Mouse (Mus musculus): ENCODE measurements at regions not wholly inside any gene's neighbourhood (a gene's known extent, or its start where the extent isn't known, plus 50 kb on each side); places are given as distances from the start of the nearest gene placed in this dataset.
"Not testable (repeated sequence)": the region's sequence is repeated elsewhere in the genome, so short reads cannot be mapped to it uniquely, and the experiment has no call there.

GRCm38 (mm10) chr16:56323828-56324227, 119.7 kb downstream of the Impg2 start:
- peak; percentile 71; the same call in 1 of the 2 replicates for ATAC-seq (ENCODE audit: low FRiP score)
- DNase-seq (ENCODE audit: low spot score): peak; percentile 11
- H3K4me2 ChIP-seq (replicated peaks; ENCODE audit: low read depth, low read length); H3K36me3 ChIP-seq (ENCODE audit: control insufficient read depth, insufficient read depth, low read length); H3K27me3 ChIP-seq (ENCODE audit: control insufficient read depth, insufficient read depth, low read length); H3K9ac ChIP-seq (ENCODE audit: low read depth, low read length); H3K4me1 ChIP-seq (replicated peaks; ENCODE audit: control insufficient read depth, insufficient read depth, low read length); H3K9me3 ChIP-seq (ENCODE audit: control insufficient read depth, low read length); H3K4me3 ChIP-seq (ENCODE audit: low read depth, low read length): not testable (repeated sequence)
- WGBS: 39% methylated on average over 3 of the region's 3 CpGs
- 0 out of 2 replicates have a peak overlapping the region, but pooled peaks have one; percentile 10 for H3K27ac ChIP-seq (ENCODE audit: low read depth, low read length)

GRCm38 (mm10) chr16:56349415-56349814, 128.3 kb upstream of the Abi3bp start:
- H3K9ac ChIP-seq (ENCODE audit: low read depth, low read length): no peak overlapping the region
- no peaks in the 10 kb centered on the region for H3K9me3 ChIP-seq (ENCODE audit: control insufficient read depth, low read length)
- H3K27me3 ChIP-seq (ENCODE audit: control insufficient read depth, insufficient read depth, low read length): no peaks in the 10 kb centered on the region
- no peak overlapping the region for H3K4me2 ChIP-seq (replicated peaks; ENCODE audit: low read depth, low read length)
- no peak overlapping the region for H3K4me3 ChIP-seq (ENCODE audit: low read depth, low read length)
- H3K27ac ChIP-seq (ENCODE audit: low read depth, low read length): no peak overlapping the region
- no peaks in the 10 kb centered on the region for H3K36me3 ChIP-seq (ENCODE audit: control insufficient read depth, insufficient read depth, low read length)
- ATAC-seq (ENCODE audit: low FRiP score) (no peak), DNase-seq (ENCODE audit: low spot score) (no peak)
- H3K4me1 ChIP-seq (replicated peaks; ENCODE audit: control insufficient read depth, insufficient read depth, low read length): no peaks in the 10 kb centered on the region

GRCm38 (mm10) chr16:56352888-56353287, 124.8 kb upstream of the Abi3bp start:
- no peak for DNase-seq (ENCODE audit: low spot score)
- no peaks in the 10 kb centered on the region for H3K9me3 ChIP-seq (ENCODE audit: control insufficient read depth, low read length)
- no peak overlapping the region for H3K27ac ChIP-seq (ENCODE audit: low read depth, low read length)
- no peaks in the 10 kb centered on the region for H3K27me3 ChIP-seq (ENCODE audit: control insufficient read depth, insufficient read depth, low read length)
- H3K36me3 ChIP-seq (ENCODE audit: control insufficient read depth, insufficient read depth, low read length): no peaks in the 10 kb centered on the region
- H3K4me3 ChIP-seq (ENCODE audit: low read depth, low read length): no peak overlapping the region
- H3K4me1 ChIP-seq (replicated peaks; ENCODE audit: control insufficient read depth, insufficient read depth, low read length): no peaks in the 10 kb centered on the region
- no peak overlapping the region for H3K9ac ChIP-seq (ENCODE audit: low read depth, low read length)
- WGBS: 66% methylated on average over 3 of the region's 3 CpGs
- no peak for ATAC-seq (ENCODE audit: low FRiP score)
- H3K4me2 ChIP-seq (replicated peaks; ENCODE audit: low read depth, low read length): no peak overlapping the region

GRCm38 (mm10) chr16:56359101-56359500, 118.6 kb upstream of the Abi3bp start:
- ATAC-seq (ENCODE audit: low FRiP score) (no peak), DNase-seq (ENCODE audit: low spot score) (no peak)
- no peaks in the 10 kb centered on the region for H3K4me1 ChIP-seq (replicated peaks; ENCODE audit: control insufficient read depth, insufficient read depth, low read length)
- no peak overlapping the region for H3K27ac ChIP-seq (ENCODE audit: low read depth, low read length)
- no peaks in the 10 kb centered on the region for H3K36me3 ChIP-seq (ENCODE audit: control insufficient read depth, insufficient read depth, low read length)
- H3K4me3 ChIP-seq (ENCODE audit: low read depth, low read length): no peak overlapping the region
- no peaks in the 10 kb centered on the region for H3K27me3 ChIP-seq (ENCODE audit: control insufficient read depth, insufficient read depth, low read length)
- H3K9me3 ChIP-seq (ENCODE audit: control insufficient read depth, low read length): no peaks in the 10 kb centered on the region
- no peak overlapping the region for H3K9ac ChIP-seq (ENCODE audit: low read depth, low read length)
- no peak overlapping the region for H3K4me2 ChIP-seq (replicated peaks; ENCODE audit: low read depth, low read length)
- WGBS: 94% methylated on average over 2 of the region's 2 CpGs

GRCm38 (mm10) chr16:56360992-56361391, 116.7 kb upstream of the Abi3bp start:
- H3K4me1 ChIP-seq (replicated peaks; ENCODE audit: control insufficient read depth, insufficient read depth, low read length): no peaks in the 10 kb centered on the region
- WGBS: 52% methylated on average over 1 of the region's 1 CpGs
- H3K9me3 ChIP-seq (ENCODE audit: control insufficient read depth, low read length): no peaks in the 10 kb centered on the region
- H3K4me3 ChIP-seq (ENCODE audit: low read depth, low read length): no peak overlapping the region
- no peaks in the 10 kb centered on the region for H3K27me3 ChIP-seq (ENCODE audit: control insufficient read depth, insufficient read depth, low read length)
- no peak for ATAC-seq (ENCODE audit: low FRiP score)
- H3K27ac ChIP-seq (ENCODE audit: low read depth, low read length): no peak overlapping the region
- no peak overlapping the region for H3K9ac ChIP-seq (ENCODE audit: low read depth, low read length)
- no peak for DNase-seq (ENCODE audit: low spot score)
- H3K4me2 ChIP-seq (replicated peaks; ENCODE audit: low read depth, low read length): no peak overlapping the region
- H3K36me3 ChIP-seq (ENCODE audit: control insufficient read depth, insufficient read depth, low read length): no peaks in the 10 kb centered on the region

GRCm38 (mm10) chr16:56378356-56378755, 99.3 kb upstream of the Abi3bp start:
- Histone ChIP-seq H3K27me3 (ENCODE audit: control insufficient read depth, insufficient read depth, low read length) (no peaks in the 10 kb centered on the region), H3K9ac (ENCODE audit: low read depth, low read length) (no peak overlapping the region), H3K4me1 (replicated peaks; ENCODE audit: control insufficient read depth, insufficient read depth, low read length) (no peaks in the 10 kb centered on the region), H3K9me3 (ENCODE audit: control insufficient read depth, low read length) (no peaks in the 10 kb centered on the region), H3K36me3 (ENCODE audit: control insufficient read depth, insufficient read depth, low read length) (no peaks in the 10 kb centered on the region), H3K4me3 (ENCODE audit: low read depth, low read length) (no peak overlapping the region), H3K4me2 (replicated peaks; ENCODE audit: low read depth, low read length) (no peak overlapping the region), H3K27ac (ENCODE audit: low read depth, low read length) (no peak overlapping the region)
- DNase-seq (ENCODE audit: low spot score): no peak
- no peak for ATAC-seq (ENCODE audit: low FRiP score)
- 81% methylated on average over 2 of the region's 2 CpGs for WGBS

- H3K9me3 ChIP-seq (ENCODE audit: control insufficient read depth, low read length): no peaks in the 10 kb centered on the region
- H3K4me3 ChIP-seq (ENCODE audit: low read depth, low read length): no peak overlapping the region
- H3K4me2 ChIP-seq (replicated peaks; ENCODE audit: low read depth, low read length): no peak overlapping the region
- no peaks in the 10 kb centered on the region for H3K27me3 ChIP-seq (ENCODE audit: control insufficient read depth, insufficient read depth, low read length)
- no peak overlapping the region for H3K27ac ChIP-seq (ENCODE audit: low read depth, low read length)
- no peaks in the 10 kb centered on the region for H3K36me3 ChIP-seq (ENCODE audit: control insufficient read depth, insufficient read depth, low read length)
- no peak for ATAC-seq (ENCODE audit: low FRiP score)
- no peaks in the 10 kb centered on the region for H3K4me1 ChIP-seq (replicated peaks; ENCODE audit: control insufficient read depth, insufficient read depth, low read length)
- H3K9ac ChIP-seq (ENCODE audit: low read depth, low read length): no peak overlapping the region
- no peak for DNase-seq (ENCODE audit: low spot score)
- 82% methylated on average over 4 of the region's 4 CpGs for WGBS
Observed at GRCm38 (mm10) chr16:56380680-56381079, 97.0 kb upstream of the Abi3bp start.

GRCm38 (mm10) chr16:56386539-56386938, 91.1 kb upstream of the Abi3bp start:
- H3K4me2 ChIP-seq (replicated peaks; ENCODE audit: low read depth, low read length): no peak overlapping the region
- ATAC-seq (ENCODE audit: low FRiP score) (no peak), DNase-seq (ENCODE audit: low spot score) (no peak)
- no peak overlapping the region for H3K4me3 ChIP-seq (ENCODE audit: low read depth, low read length)
- H3K27me3 ChIP-seq (ENCODE audit: control insufficient read depth, insufficient read depth, low read length): no peaks in the 10 kb centered on the region
- H3K36me3 ChIP-seq (ENCODE audit: control insufficient read depth, insufficient read depth, low read length): no peaks in the 10 kb centered on the region
- H3K27ac ChIP-seq (ENCODE audit: low read depth, low read length): no peak overlapping the region
- no peak overlapping the region for H3K9ac ChIP-seq (ENCODE audit: low read depth, low read length)
- no peaks in the 10 kb centered on the region for H3K4me1 ChIP-seq (replicated peaks; ENCODE audit: control insufficient read depth, insufficient read depth, low read length)
- 87% methylated on average over 4 of the region's 4 CpGs for WGBS
- no peaks in the 10 kb centered on the region for H3K9me3 ChIP-seq (ENCODE audit: control insufficient read depth, low read length)

- Histone ChIP-seq H3K4me2 (replicated peaks; ENCODE audit: low read depth, low read length) (no peak overlapping the region), H3K4me3 (ENCODE audit: low read depth, low read length) (no peak overlapping the region), H3K9ac (ENCODE audit: low read depth, low read length) (no peak overlapping the region), H3K4me1 (replicated peaks; ENCODE audit: control insufficient read depth, insufficient read depth, low read length) (no peaks in the 10 kb centered on the region), H3K36me3 (ENCODE audit: control insufficient read depth, insufficient read depth, low read length) (no peaks in the 10 kb centered on the region), H3K27ac (ENCODE audit: low read depth, low read length) (no peak overlapping the region), H3K9me3 (ENCODE audit: control insufficient read depth, low read length) (no peaks in the 10 kb centered on the region), H3K27me3 (ENCODE audit: control insufficient read depth, insufficient read depth, low read length) (no peaks in the 10 kb centered on the region)
- DNase-seq (ENCODE audit: low spot score) (no peak), ATAC-seq (ENCODE audit: low FRiP score) (no peak)
- WGBS: 92% methylated on average over 3 of the region's 3 CpGs
Observed at GRCm38 (mm10) chr16:56392843-56393242, 84.8 kb upstream of the Abi3bp start.
